Mouse (Mus musculus) NIH3T3 (cell line): ENCODE data around the gene Ftl1.
"Not testable (repeated sequence)": the region's sequence is repeated elsewhere in the genome, so short reads cannot be mapped to it uniquely, and the experiment has no call there.

ENCODE experiments used
- DNase-seq: peaks from one replicate; pipeline ENCODE4 v3.0.0-alpha.2; 2012; ENCODE audit warnings: low read depth

Ftl1 gene

DNA sequence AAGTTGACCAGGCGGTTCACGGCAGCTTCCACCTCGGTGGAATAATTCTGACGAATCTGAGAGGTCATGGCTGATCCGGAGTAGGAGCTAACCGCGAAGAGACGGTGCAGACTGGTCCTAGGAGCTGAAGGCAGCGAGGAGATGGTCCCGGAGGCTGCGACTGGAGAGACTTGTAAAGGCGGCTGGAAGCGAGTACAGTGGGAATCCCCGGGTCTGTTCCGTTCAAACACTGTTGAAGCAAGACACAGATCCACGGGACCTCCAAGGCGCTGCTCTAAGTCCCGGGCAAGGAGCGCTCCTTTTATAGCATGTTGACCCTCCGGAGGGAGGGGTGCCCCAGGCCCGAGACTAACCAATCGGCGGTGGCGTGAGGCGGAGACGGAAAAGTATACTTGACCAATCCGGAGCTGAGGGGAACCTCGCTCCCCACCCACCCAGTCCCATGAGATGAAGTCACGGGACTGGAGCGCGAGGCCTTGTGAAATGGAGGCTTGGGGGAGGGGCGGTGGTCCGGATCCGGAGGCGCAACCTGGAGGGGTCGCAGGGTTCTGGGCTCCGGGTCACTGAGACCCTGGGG, at the start of gene Ftl1:
Gene Ftl1 (minus strand): TSS at position 321 of the 577 bp plus-strand sequence.
- peak; percentile 99 for DNase-seq

DNA sequence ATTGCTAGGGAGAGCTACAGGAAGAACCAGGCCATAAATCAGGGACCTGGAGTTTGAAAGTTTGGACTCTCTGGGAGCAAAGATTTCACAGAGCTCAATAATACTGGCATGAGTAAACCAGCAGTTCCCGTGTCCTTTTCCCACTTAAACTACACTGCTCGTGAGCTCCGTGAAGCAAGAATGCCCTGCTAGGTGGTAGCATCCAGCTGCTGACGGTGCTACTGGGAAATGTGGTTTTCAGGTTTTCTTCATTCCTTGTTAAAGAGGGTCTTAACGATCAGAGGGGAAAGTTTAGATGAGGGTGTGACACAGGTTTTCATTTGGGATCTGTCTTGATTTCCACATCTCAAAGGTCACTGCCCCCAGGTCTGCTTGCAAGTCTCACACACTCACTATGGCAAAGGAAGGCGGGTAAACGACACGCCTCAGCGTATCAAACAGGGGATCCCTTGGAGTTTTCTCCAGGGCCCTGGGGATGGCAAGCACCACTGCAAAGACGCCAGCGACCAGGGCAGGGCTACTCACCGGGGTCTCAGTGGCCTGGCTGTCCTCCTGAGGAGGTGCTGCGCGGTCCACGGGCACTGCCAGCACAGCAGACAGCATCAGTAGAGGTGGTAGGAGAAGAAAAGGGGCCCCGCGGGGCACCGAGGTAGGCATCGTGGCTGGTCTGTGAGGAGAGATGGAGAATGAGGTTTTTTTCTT, 49.6 kb upstream of the Ftl1 start:
- DNase-seq = no peak

DNA sequence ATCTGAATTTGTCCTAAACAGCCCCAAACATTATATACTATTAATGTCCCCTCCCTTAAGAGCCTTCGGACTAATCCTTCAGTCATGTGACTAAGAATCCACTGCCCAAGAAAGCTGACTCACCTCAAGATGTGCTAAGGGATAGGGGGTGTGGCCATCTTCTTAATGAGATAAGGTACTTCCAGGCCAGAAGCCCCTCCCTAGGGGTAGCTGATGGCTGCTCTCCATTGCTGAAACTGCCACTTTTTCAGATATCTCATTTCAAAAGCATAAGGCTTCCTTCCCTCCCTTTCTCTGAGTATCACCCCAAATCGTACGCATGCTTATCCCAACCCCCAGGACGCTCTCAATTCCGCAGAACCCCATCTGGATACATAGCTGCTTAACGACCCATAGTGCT, 48.9 kb upstream of the Ftl1 start:
- peak; percentile 73 for DNase-seq

DNA sequence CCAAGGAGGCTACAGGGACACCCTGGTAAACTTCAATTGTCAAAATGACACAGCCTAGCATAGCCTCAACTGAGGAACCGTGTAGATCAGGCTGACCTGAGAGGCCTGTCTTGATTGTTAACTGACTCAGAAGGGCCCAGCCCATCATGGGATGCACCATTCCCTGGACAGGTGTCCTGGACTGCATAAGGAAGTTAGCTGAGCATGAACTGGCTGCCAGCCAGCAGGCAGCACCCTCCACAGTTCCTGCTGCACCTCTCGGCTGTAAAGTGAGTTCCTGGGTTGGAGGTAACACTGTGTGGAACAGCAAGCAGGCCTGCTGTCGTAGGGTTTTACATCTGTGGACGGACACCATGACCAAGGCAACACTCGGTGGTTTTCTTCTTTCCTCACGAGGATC, 47.9 kb upstream of the Ftl1 start:
- no peak for DNase-seq

DNA sequence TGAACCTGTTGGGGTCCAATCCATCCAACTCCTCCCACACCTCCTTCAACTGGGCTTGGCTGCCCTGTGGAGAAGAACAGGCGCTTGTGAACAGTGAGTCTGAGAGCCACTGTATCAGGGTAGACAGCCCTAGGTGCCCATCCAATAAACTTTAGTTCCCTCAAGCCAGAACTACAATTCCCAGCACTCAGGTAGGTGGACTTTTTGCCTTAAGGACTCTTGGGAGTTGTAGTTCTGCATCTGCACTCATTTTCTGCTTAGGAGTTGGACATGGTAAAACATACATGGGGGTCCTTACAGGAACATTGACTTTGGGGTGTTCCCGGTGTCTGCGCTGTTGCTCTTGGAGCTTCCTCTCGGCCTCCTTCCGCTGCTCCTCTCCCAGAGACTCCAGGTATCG, 38.7 kb upstream of the Ftl1 start:
- DNase-seq = no peak

DNA sequence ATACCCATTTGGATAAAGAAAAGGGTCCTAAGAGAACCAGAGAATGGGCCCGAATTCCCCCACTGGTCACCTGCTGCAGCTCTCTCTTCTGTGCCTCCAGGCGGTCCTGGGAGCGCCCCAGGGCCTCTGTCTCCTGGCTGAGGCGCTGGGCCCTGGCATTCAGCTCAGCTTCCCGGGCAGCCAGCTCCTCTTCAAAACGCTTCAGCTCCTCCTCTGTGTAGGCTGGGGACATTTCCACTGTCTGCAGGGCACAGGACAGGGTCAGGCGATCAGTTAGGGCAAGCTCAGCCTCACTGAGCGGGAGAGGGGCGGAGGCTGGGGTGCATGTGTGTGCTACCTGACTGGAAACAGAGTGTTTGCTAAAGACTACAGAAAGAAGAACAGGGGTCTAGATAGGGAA, 34.9 kb upstream of the Ftl1 start:
- no peak for DNase-seq

DNA sequence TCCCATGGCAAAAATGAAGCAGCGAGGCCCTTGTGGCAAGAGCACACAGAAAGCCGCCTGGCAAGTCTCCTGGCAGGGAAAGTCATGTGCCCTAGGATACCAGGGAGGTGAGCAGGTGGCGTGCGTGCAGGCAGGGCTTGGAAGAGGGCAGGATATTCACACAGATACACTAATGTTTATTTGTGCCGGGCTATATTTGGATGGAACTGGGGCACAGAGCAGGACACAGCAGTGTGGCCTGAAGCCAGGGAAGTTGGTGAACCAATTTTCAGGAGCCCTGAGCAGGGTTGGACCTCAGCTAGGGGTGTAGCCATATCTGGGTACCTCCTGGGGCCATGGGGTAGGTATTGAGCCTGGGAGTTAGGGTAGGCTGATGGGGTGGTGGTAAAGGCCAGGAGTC, 33.3 kb upstream of the Ftl1 start:
- DNase-seq = no peak

DNA sequence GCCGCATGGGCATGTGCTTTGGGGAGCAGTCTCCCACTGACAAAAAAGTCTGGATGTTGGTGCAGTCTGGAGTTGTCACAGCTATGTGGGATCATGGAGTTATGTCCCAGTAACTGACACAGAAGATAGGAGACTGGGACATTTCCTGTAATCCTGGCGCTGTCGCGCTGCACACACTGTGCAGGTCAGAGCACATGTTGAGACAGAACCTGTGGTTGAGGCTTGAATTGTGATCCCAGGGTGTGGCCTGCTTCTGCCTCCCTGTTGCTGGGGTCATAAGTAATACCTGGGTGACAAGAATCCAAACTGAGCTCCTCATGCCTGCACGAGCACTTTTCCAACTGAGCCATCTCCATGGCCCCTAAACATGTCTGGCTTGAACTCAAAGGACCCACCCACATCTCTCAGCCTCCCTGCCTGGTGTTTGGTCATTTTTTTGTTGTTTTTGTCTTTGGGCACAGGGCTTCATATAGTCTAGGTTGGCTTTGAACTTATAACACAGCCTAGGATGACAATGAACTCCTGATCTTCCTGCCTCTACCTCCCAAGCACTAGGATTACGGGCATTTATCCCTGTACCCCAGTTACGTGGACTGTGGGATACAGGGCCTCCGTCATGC, 32.7 kb upstream of the Ftl1 start:
- no peak for DNase-seq

DNA sequence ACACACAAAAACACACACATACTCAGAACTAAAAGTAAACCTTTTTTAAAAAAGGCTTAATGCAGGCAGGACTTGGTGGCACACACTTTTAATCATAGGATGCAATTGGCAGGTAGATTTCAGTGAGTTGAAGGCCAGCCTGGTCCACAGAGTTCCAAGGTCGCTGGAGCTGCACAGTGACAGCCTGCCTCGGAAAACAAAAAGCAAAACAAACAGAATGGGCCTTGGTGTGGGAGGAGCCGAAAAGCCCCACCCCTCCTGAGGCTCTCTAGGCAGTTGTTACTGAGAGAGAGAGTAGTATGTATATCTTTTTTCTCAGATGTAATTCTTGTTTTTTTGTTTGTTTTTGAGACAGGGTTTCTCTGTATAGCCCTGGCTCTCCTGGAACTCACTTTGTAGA, 31.6 kb upstream of the Ftl1 start:
- DNase-seq = peak; percentile 42

DNA sequence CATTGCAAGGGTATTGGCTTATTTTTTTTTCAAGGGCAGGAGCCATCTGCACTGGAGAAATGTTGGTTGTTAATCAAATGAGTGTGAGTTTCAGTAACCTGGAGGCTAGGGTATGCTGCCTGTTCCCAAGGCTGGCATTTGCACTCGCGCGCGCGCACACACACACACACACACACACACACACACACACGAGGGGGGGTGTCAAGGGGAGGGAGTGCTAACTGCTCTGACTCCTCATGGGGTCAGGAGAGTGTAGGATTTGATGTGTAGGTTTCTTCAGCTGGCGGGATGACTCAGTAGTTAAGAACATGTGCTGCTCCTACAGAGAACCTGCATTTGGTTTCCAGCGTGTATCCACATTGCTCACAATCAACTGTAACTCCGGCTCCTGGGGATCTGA, 31.1 kb upstream of the Ftl1 start:
- peak; percentile 85 for DNase-seq

DNA sequence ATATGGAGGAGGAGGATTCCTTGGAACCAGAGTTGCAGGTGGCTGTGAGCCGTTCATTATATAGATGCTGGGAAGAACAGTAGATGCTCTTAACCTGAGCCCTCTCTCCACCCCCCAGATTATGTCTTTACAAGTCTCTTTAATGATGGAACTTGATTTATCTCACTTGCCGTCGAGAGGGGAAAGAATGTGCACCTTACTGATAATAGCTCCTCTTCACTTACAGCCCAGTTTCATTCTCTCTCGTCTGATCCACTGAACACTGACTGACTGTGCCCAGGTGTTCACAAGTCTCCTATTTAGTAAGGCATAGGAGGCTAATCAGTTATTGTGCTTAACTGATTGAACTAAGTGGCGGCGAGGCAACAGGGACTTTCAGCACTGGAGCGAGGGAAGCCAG, 29.9 kb upstream of the Ftl1 start:
- no peak for DNase-seq

DNA sequence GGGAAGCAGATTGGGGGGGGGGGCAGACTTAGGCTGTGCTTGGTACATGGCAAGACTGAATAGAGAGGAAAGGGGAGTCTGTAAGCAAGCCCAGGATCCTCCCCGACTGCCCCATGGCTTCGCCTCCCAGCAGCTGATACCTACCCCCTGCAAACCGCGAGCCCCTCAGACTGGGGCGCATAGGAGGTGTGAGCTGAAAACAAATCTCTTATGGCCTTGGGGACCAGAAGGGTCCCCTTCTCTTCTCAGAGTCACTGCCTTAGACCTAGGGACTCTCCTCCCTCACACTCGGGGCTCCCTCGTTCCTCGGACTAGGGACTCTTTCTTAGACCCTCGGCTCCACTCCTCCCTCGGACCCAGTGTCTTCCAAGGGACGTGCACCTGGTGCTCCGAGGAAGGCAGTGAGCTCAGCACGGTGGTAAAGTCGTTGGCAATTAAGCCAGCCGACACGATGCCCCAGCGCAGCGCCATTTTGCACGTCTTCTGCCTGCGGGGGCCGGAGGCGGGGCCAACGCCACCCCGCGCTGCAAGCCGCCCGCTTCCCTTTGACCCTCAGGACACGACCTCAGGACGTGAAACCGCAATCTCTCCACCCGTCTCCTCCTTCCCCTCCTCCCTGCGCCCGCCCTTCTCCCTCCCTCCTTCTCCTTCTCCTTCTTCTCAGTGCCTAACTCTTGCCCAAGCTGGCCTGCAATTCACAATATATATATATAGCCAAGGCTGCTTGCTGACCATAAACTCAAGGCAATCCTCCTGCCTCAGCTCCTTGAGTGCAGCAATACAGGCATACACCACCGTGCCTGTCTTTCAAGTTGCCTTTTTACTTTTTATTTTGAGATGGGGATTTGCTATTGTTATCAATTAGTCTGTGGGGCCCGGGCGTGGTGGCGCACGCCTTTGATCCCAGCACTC, 28.9 kb upstream of the Ftl1 start, which contains the start of gene Dhdh:
Gene Dhdh (minus strand): TSS at position 513 of the 912 bp plus-strand sequence.
- no peak for DNase-seq

DNA sequence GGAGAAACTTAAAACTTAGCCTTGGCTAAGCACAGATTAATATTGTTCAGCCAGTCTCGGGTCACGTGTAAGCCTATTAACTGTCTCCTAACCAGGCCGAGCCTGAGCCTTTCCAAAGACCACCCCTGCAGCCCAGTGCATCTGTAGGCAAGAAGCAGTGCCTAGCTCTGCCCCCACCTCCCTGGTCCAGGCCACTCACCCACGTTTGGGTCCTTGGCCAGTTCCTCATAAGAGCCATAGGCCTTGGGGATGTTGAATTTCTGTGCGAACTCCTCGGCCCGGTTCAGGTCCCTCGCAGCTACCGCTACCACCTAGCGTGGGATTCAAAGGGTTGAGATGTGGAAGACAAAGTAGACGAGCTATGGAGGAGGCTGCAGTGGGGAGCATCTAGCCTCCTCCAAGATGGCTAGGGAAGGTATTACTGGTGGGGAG, 28.2 kb upstream of the Ftl1 start:
- DNase-seq = no peak

DNA sequence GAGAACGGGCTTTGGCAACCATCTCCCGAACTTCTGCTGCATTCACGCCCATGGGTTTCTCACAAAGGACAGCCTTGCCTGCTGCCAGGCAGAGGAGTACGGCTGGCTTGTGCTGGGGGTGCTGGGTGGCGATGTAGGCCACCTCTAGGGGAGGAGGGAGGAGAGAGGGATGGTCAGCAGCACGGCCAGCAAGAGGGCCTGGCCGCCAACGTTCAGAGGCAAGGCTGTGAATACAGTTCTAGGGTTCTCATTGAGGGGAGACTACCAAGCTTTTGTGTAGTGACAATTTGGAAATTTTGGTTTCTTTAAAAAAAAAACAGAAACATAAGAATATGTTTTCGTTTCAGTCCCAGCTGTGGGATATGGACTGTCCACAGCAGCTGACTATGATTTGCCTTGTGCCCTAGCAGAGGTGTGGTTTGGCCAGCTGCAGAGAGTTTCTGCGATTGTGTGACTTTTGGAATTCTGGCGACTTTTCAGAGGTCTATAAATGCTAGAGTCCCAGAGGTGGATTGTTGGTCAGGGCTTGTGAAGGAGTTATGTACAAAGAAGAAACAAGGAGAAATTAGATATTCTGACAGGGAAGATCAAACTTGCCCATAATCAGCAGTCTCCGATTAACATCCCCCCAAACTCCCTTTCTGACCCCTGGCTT, 27.2 kb upstream of the Ftl1 start, which contains the start of gene Gm45808:
Gene Gm45808 (minus strand): TSS at position 51 of the 655 bp plus-strand sequence.
- DNase-seq = no peak

DNA sequence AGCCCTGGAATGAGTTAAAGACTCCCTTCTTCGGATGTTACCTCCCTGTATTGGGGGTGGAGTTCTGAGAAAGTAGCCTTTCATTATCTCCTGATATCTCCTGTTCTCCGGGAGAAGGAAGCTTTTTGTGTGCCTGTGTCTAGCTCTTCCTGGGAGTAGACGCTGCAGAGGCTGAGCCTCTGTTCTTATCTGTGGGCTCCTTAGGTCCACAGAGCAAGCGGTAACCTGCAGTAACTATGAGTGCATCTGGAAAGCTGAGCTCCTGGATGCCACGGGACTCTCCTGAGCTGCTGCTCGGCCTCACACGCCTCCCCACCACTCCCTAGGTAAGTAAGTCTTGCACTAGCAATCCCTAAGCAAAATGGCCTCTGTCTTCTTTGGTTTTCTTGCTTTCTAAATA, 26.5 kb upstream of the Ftl1 start:
- DNase-seq = no peak

DNA sequence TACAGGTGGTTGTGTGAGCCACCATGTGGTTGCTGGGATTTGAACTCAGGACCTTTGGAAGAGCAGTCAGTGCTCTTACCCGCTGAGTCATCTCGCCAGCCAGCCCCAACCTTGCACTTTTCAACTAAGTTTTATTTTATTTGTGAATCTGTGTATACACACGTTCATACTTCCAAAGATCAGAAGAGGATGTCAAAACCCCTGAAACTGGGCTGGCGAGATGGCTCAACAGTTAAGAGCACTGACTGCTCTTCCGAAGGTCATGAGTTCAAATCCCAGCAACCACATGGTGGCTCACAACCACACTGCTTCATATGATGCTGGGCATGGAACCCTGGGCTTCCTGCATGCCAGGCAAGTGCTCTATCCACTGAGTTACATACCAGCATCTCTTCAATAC, 25.3 kb upstream of the Ftl1 start:
- DNase-seq = not testable (repeated sequence)

DNA sequence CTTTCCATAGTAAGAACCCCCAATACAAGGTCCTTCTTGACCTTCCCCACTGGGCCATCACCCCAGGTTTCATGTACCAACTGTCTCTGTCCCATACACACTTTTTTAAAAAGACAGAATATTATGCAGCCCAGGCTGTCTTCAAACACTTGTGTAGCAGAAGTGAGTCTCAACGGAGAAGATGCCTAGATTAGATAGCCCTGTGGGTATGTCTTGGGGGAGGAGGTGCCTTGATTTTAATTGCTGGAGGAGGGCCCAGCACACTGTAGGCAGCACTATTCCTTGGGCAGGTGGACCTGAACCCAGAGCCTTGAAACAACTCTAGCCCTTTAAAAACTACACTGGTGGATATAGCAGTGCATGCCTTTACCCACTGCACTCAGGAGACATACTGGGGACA, 22.5 kb upstream of the Ftl1 start:
- no peak for DNase-seq

DNA sequence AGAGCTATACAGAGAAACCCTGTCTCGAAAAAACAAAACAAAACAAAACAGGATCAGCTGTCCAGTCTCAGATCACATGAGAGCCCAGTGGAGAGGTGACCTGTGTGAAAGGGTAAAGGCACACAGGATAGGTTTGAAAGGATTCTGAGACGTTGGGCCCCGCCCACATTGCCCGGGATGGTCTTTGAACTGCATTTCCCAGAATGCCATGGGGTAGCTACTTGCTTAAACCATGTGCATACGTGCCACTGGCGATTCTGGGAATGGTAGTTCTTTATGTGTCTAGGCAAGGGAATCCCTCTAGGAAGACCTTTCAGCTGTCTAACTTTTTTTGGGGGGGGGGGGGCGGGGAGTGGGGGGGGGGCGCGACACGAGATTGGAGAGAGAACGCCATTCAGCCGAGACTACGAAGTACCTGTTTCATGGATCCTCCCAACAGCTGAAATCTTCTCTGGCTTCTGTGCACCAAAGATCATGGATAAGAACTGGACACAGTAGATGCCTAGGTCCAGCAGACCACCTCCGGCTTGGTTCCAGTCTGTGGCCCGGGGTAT, 21.8 kb upstream of the Ftl1 start, which contains the start of gene Tulp2:
Gene Tulp2 (plus strand): TSS at position 504 of the 554 bp plus-strand sequence.
- DNase-seq = peak; percentile 83

DNA sequence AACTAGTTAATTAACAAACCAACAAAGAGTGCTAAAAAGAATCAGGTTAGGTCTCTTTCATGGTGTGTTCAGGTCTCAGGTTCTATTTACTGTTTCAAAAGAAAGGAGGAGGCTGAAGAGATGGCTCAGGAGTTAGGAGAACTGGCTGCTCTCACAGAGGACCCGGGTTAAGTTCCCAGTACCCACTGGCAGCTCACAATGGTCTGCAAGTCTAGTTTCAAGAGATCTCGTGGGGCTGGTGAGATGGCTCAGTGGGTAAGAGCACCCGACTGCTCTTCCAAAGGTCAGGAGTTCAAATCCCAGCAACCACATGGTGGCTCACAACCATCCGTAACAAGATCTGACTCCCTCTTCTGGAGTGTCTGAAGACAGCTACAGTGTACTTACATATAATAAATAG, 20.6 kb upstream of the Ftl1 start:
- DNase-seq = not testable (repeated sequence)

DNA sequence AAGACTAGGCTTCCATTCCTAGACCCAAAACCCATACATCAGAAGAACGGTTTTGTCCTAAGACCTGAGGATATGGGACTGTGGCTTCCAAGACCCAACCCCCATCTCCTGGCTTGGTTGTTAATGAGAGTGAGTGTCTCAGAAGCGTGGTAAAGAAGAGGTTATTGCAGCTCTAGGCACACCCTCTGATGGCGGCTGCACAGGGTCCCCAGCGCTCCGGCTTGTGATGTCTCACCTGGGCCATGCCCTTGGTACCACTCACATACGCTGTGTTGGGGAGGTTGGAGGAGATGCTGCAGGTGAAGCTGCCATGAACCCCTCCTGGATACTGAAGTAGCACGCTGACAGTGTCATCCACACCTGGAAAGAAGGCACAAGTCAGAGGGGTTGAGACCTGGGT, 19.1 kb upstream of the Ftl1 start:
- DNase-seq = no peak

DNA sequence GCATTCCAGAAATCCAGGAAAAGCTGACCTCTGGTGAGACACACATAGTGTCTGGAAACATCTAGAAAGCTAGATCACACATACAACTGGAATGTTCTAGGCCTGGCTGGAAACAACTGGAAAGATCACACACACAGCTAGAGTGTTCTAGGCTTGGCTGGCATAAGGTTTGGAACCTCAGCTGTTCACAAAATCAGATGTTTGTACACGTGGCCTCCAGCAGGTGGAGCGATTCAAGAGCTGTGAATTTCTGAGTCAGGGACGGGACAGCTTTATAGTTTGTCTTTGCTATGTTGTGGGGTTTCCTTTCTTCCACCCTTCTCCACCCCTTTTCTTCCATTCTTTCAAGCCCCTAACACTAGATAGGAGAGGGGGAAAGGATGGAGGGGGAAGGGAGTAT, 17.3 kb upstream of the Ftl1 start:
- peak; percentile 87 for DNase-seq
